Mouse (Mus musculus) embryo, embryonic 10.5 days (tissue): ENCODE data around the gene Tead2.

ENCODE experiments used
- DNase-seq: peaks from one replicate; pipeline ENCODE4 v3.0.0-alpha.2; 2015; ENCODE audit warnings: low spot score

The Tead2 gene

GRCm38 (mm10) chr7:45259281-45259680 is 43.7 kb downstream of the Tead2 start:
- no peak for DNase-seq

- DNase-seq, result no peak
Measured at GRCm38 (mm10) chr7:45262266-45262665, 46.7 kb downstream of the Tead2 start.

- no peak for DNase-seq
Measured at GRCm38 (mm10) chr7:45263006-45263607, 47.6 kb downstream of the Tead2 start.

- DNase-seq, result no peak
Measured at GRCm38 (mm10) chr7:45264348-45264747, 48.8 kb downstream of the Tead2 start.

- DNase-seq, result no peak
Measured at GRCm38 (mm10) chr7:45265518-45265917, 50.0 kb downstream of the Tead2 start.

- no peak for DNase-seq
Measured at GRCm38 (mm10) chr7:45272786-45273412, 57.3 kb downstream of the Tead2 start.

GRCm38 (mm10) chr7:45273672-45274071 is 58.1 kb downstream of the Tead2 start:
- no peak for DNase-seq

- DNase-seq, result peak; percentile 68
Measured at GRCm38 (mm10) chr7:45277136-45277760, 61.7 kb downstream of the Tead2 start, which contains the start of gene Slc6a21. Gene Slc6a21, plus strand, starts transcription at chr7:45277513.
